Mouse (Mus musculus): ENCODE data around the gene Dcaf12. TPM values are rescaled to one million over a fixed set of nuclear protein-coding genes. Genes with fewer than 3 reads are reported as not detected.
A peak's percentile ranks its signal among the peaks of the same experiment; 100 is the strongest.

Gene Dcaf12
- polyA plus RNA-seq, 1 experiment from 2014 or later, result 76.6 TPM

DNA sequence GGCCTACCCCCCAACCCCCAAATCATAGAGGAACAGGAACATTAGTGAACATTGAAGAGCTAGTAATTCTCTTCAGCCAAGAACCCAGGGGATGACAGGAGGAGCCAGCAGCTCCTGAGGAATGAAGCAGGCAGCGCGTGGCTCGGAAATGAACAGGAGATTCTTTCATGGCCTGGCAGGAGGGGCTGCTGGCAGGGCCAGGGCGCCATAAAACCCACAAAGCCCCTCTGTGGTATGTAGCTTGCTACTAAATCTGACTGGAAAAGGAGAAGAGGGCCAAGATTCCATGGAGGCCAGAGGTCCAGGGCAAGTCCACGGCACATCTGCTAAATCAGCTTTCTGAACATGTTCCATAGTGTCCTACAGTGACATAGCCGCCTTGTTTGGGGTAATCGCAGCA is 24.9 kb downstream of the Dcaf12 start:
- ATAC-seq (ENCODE audit: low FRiP score, low TSS enrichment), result no peak
- 67% methylated on average over 7 of the region's 7 CpGs for WGBS

DNA sequence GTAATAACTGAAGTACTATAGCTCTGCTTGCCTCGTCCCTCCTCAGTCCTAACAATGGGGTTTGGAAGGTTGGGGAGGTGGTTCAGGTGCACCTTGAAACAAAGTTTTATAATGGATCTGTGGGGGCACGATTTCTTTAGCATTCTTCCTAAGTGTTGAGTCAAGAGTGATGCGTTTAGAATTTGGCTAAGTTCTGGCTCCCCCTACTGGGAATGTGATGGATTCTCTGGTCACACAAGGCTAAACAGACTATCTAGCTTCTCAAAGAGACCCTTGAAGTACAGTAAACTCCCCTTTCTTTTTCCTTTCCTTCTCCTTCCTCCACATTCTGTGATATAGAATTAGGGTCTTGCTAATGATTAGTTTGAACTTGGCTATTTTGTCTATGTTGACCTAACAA is 28.3 kb downstream of the Dcaf12 start:
- Histone ChIP-seq H3K27me3 (ENCODE audit: insufficient read depth, low read length) (no peaks in the 10 kb centered on the region), H3K4me3 (ENCODE audit: low read length) (no peak overlapping the region), H3K36me3 (ENCODE audit: insufficient read depth, low read length) (peaks cover 6% of the 10 kb centered on the region), H3K4me2 (replicated peaks; ENCODE audit: low read depth, low read length) (no peak overlapping the region), H3K27ac (ENCODE audit: low read length) (no peak overlapping the region), H3K4me1 (ENCODE audit: insufficient read depth, low read length) (no peaks in the 10 kb centered on the region), H3K9ac (replicated peaks; ENCODE audit: low read length) (no peak overlapping the region), H3K9me3 (ENCODE audit: low read length) (no peaks in the 10 kb centered on the region)
- 19% methylated on average over 3 of the region's 3 CpGs for WGBS
- no peak for ATAC-seq (ENCODE audit: low FRiP score, low TSS enrichment)

More for the DNA sequence above, 24.9 kb downstream of the Dcaf12 start:
- Histone ChIP-seq H3K4me1 (ENCODE audit: insufficient read depth, low read length) (no peaks in the 10 kb centered on the region), H3K36me3 (ENCODE audit: insufficient read depth, low read length) (peaks cover 35% of the 10 kb centered on the region), H3K4me3 (ENCODE audit: low read length) (no peak overlapping the region), H3K27ac (ENCODE audit: low read length) (peak overlapping the region; percentile 27; the same call in 1 of the 2 replicates), H3K27me3 (ENCODE audit: insufficient read depth, low read length) (no peaks in the 10 kb centered on the region), H3K9ac (replicated peaks; ENCODE audit: low read length) (0 out of 2 replicates have a peak overlapping the region, but pooled peaks have one; percentile 34), H3K4me2 (replicated peaks; ENCODE audit: low read depth, low read length) (no peak overlapping the region), H3K9me3 (ENCODE audit: low read length) (no peaks in the 10 kb centered on the region)

- Histone ChIP-seq H3K9ac (replicated peaks; ENCODE audit: low read length) (no peak overlapping the region), H3K4me3 (ENCODE audit: low read length) (no peak overlapping the region), H3K4me1 (ENCODE audit: insufficient read depth, low read length) (no peaks in the 10 kb centered on the region), H3K27me3 (ENCODE audit: insufficient read depth, low read length) (no peaks in the 10 kb centered on the region), H3K27ac (ENCODE audit: low read length) (peak overlapping the region; percentile 31; the same call in 1 of the 2 replicates), H3K9me3 (ENCODE audit: low read length) (no peaks in the 10 kb centered on the region), H3K4me2 (replicated peaks; ENCODE audit: low read depth, low read length) (no peak overlapping the region), H3K36me3 (ENCODE audit: insufficient read depth, low read length) (no peaks in the 10 kb centered on the region)
- 73% methylated on average over 2 of the region's 2 CpGs for WGBS
- no peak for ATAC-seq (ENCODE audit: low FRiP score, low TSS enrichment)
These were observed 30.6 kb downstream of the Dcaf12 start for GRCm38 (mm10) chr4:41284087-41284486.

- 74% methylated on average over 5 of the region's 5 CpGs for WGBS
- H3K9me3 ChIP-seq (ENCODE audit: low read length), result no peaks in the 10 kb centered on the region
- H3K36me3 ChIP-seq (ENCODE audit: insufficient read depth, low read length), result peaks cover 3% of the 10 kb centered on the region; the same call in 1 of the 2 replicates
- H3K4me2 ChIP-seq (replicated peaks; ENCODE audit: low read depth, low read length), result peak overlapping the region; percentile 70
- H3K27ac ChIP-seq (ENCODE audit: low read length), result peak overlapping the region; percentile 96
- peaks cover 26% of the 10 kb centered on the region for H3K4me1 ChIP-seq (ENCODE audit: insufficient read depth, low read length)
- no peak for ATAC-seq (ENCODE audit: low FRiP score, low TSS enrichment)
- no peaks in the 10 kb centered on the region for H3K27me3 ChIP-seq (ENCODE audit: insufficient read depth, low read length)
- peak overlapping the region; percentile 82 for H3K9ac ChIP-seq (replicated peaks; ENCODE audit: low read length)
- peak overlapping the region; percentile 92 for H3K4me3 ChIP-seq (ENCODE audit: low read length)
These were observed 38.8 kb downstream of the Dcaf12 start for GRCm38 (mm10) chr4:41275927-41276326.

DNA sequence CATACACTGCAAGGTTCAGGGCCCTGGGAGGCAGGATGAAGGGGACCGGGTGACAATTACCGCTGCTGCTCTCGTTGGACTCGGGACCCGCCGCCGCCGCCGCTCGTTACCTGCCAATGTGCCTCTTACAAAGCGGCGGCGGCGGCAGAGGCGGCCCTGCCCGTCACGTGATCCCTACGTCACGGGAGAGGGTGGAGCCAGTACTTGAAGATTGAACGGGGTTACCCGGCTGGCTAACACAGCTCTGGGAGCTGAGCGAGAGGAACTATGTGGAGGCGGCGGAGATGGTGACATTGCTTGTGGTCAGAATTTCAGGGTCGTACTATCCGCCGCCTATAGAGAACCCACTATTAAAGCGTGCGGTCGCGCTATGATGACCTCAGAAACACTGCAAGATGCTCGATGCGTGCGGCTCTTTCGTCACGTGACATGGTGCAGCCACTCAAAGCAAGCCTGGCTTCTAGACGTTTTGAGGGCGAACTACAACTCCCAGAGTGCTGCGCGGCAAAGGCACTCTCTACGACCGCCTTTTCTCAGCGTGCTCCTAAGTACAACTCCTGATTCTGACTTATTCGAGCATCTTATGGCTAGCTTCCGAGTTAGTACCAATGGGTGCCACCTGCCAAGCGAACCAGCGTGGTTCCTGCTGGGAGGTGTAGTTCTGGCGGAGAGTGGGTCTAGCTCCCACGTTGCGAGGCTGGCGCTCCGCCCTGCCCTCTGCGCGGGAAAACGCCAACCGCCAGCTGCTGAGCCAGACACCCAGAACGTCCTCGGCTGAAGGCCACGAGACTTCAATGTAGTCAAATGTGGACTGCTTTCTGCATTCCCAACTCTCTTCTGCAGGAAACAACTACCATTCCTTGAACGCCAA is 39.5 kb downstream of the Dcaf12 start, which contains the start of gene Ubap2:
TSS of gene Ubap2 (minus strand) at position 165 of the 871 bp plus-strand sequence.
- H3K9me3 ChIP-seq (ENCODE audit: low read length), result no peaks in the 10 kb centered on the region
- peak within 1 kb of the TSS; percentile 96 for H3K27ac ChIP-seq (ENCODE audit: low read length)
- peak within 1 kb of the TSS; percentile 92 for H3K4me3 ChIP-seq (ENCODE audit: low read length)
- peaks cover 10% of the 10 kb centered on the region for H3K36me3 ChIP-seq (ENCODE audit: insufficient read depth, low read length)
- H3K4me1 ChIP-seq (ENCODE audit: insufficient read depth, low read length), result peaks cover 26% of the 10 kb centered on the region
- no peaks in the 10 kb centered on the region for H3K27me3 ChIP-seq (ENCODE audit: insufficient read depth, low read length)
- under 1% methylated on average over 60 of the region's 60 CpGs for WGBS
- H3K4me2 ChIP-seq (replicated peaks; ENCODE audit: low read depth, low read length), result peak within 1 kb of the TSS; percentile 70
- peak; percentile 98 for ATAC-seq (ENCODE audit: low FRiP score, low TSS enrichment)
- peak within 1 kb of the TSS; percentile 93 for H3K9ac ChIP-seq (replicated peaks; ENCODE audit: low read length)

- Histone ChIP-seq H3K4me1 (ENCODE audit: insufficient read depth, low read length) (peaks cover 26% of the 10 kb centered on the region), H3K9ac (replicated peaks; ENCODE audit: low read length) (peak overlapping the region; percentile 93), H3K4me3 (ENCODE audit: low read length) (peak overlapping the region; percentile 92), H3K27me3 (ENCODE audit: insufficient read depth, low read length) (no peaks in the 10 kb centered on the region), H3K27ac (ENCODE audit: low read length) (peak overlapping the region; percentile 96), H3K36me3 (ENCODE audit: insufficient read depth, low read length) (peaks cover 15% of the 10 kb centered on the region), H3K9me3 (ENCODE audit: low read length) (no peaks in the 10 kb centered on the region), H3K4me2 (replicated peaks; ENCODE audit: low read depth, low read length) (peak overlapping the region; percentile 70)
- WGBS, result under 1% methylated on average over 18 of the region's 18 CpGs
- ATAC-seq (ENCODE audit: low FRiP score, low TSS enrichment), result peak; percentile 80
These were observed 40.2 kb downstream of the Dcaf12 start for GRCm38 (mm10) chr4:41274377-41274979.

DNA sequence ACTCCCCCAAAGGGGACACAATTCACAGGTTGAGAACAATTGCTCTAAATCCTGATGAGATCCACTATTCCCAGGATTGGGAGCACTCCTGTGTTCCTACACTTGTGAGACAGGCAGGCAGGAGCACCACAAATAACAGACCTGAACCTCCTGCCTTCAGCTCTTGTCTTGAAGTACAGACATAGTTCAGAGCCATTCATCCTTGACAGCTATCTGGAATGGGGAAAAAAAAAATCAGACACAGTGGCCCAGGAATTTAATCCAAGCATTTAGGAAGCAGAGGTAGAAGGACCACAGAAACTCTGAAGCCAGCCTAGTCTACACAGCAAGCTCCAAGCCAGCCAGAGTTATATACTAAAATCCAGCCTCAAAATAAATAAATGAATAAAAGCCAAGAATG is 46.6 kb downstream of the Dcaf12 start:
- Histone ChIP-seq H3K4me2 (replicated peaks; ENCODE audit: low read depth, low read length) (no peak overlapping the region), H3K9me3 (ENCODE audit: low read length) (no peaks in the 10 kb centered on the region), H3K4me1 (ENCODE audit: insufficient read depth, low read length) (peaks cover 25% of the 10 kb centered on the region), H3K36me3 (ENCODE audit: insufficient read depth, low read length) (peaks cover 22% of the 10 kb centered on the region), H3K27me3 (ENCODE audit: insufficient read depth, low read length) (no peaks in the 10 kb centered on the region), H3K27ac (ENCODE audit: low read length) (peak overlapping the region; percentile 59), H3K9ac (replicated peaks; ENCODE audit: low read length) (no peak overlapping the region), H3K4me3 (ENCODE audit: low read length) (no peak overlapping the region)
- peak; percentile 65; the same call in 1 of the 2 replicates for ATAC-seq (ENCODE audit: low FRiP score, low TSS enrichment)

- no peak for ATAC-seq (ENCODE audit: low FRiP score, low TSS enrichment)
- Histone ChIP-seq H3K4me3 (ENCODE audit: low read length) (no peak overlapping the region), H3K27ac (ENCODE audit: low read length) (no peak overlapping the region), H3K4me2 (replicated peaks; ENCODE audit: low read depth, low read length) (no peak overlapping the region), H3K9me3 (ENCODE audit: low read length) (no peaks in the 10 kb centered on the region), H3K4me1 (ENCODE audit: insufficient read depth, low read length) (peaks cover 13% of the 10 kb centered on the region; the same call in 1 of the 2 replicates), H3K9ac (replicated peaks; ENCODE audit: low read length) (no peak overlapping the region), H3K36me3 (ENCODE audit: insufficient read depth, low read length) (peaks cover 24% of the 10 kb centered on the region), H3K27me3 (ENCODE audit: insufficient read depth, low read length) (no peaks in the 10 kb centered on the region)
- 60% methylated on average over 4 of the region's 4 CpGs for WGBS
These were observed 48.3 kb downstream of the Dcaf12 start for GRCm38 (mm10) chr4:41266350-41266749.

GRCm38 (mm10) chr4:41260691-41261090 is 54.0 kb downstream of the Dcaf12 start:
- Histone ChIP-seq H3K9me3 (ENCODE audit: low read length) (no peaks in the 10 kb centered on the region), H3K36me3 (ENCODE audit: insufficient read depth, low read length) (0 out of 2 replicates have a peak, but pooled peaks cover 9% of the 10 kb centered on the region), H3K4me3 (ENCODE audit: low read length) (no peak overlapping the region), H3K4me2 (replicated peaks; ENCODE audit: low read depth, low read length) (no peak overlapping the region), H3K4me1 (ENCODE audit: insufficient read depth, low read length) (0 out of 2 replicates have a peak, but pooled peaks cover 5% of the 10 kb centered on the region), H3K9ac (replicated peaks; ENCODE audit: low read length) (no peak overlapping the region), H3K27me3 (ENCODE audit: insufficient read depth, low read length) (no peaks in the 10 kb centered on the region), H3K27ac (ENCODE audit: low read length) (no peak overlapping the region)
- no peak for ATAC-seq (ENCODE audit: low FRiP score, low TSS enrichment)
